9 mouse cellular contexts compared by ENCODE assay signal in the genomic region with DNA sequence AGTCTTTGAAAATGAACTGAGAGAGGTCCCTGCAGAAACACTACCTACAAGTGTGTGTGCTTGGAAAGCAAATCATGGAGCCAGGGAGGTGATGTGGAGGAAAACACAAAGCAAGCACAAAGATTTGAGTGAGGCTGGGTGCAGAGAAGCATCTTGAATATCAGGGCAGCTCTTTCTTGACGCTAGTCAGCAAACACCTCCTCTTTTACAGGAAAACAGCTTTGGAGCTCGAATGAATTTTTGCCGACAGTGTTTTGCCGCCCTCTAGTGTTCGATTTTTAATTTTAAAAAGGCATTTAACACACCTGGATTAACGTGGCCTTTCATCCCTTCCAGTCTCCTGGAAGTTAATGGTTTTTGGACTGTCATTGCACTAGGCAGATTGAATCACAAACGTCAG.
DNase-seq lines count a peak whose midpoint lies in the region; ATAC-seq and TF ChIP-seq lines count a peak whose summit lies in the region.
"Had no signal": no experiment of that assay in that cellular context is flagged by ENCODE, and none has a peak within 500 bp of the region (broad histone marks: within the 10 kb centered on the region; RNA-seq: fewer than 3 reads in every experiment).

No protein-coding gene starts in this region.

- no peaks in the 10 kb centered on the region for H3K36me3 ChIP-seq in liver, embryonic 14.5 days (replicated peaks; ENCODE audit: control insufficient read depth, insufficient read depth, low read depth)
- H3K36me3 ChIP-seq in liver, embryonic 12.5 days, result no peaks in the 10 kb centered on the region
- H3K36me3 ChIP-seq in midbrain, embryonic 14.5 days (ENCODE audit: control insufficient read depth, insufficient read depth, low read length), result no peaks in the 10 kb centered on the region
- H3K36me3 ChIP-seq: neural tube, embryonic 13.5 days had no signal

- TF ChIP-seq EP300 in liver, embryonic 14.5 days (IDR thresholded peaks at IDR 0.05; ENCODE audit: low read depth), result no peak

- no peaks in the 10 kb centered on the region for H3K4me1 ChIP-seq in liver, embryonic 14.5 days (replicated peaks; ENCODE audit: control insufficient read depth in 2 of 2, insufficient read depth in 2 of 2, low read length in 1 of 2)
- no peaks in the 10 kb centered on the region for H3K4me1 ChIP-seq in liver, embryonic 12.5 days
- no peaks in the 10 kb centered on the region; the same call in 1 of the 2 replicates for H3K4me1 ChIP-seq in midbrain, embryonic 14.5 days (ENCODE audit: control insufficient read depth, insufficient read depth, low read length)
- H3K4me1 ChIP-seq: neural tube, embryonic 13.5 days had no signal

- ATAC-seq in liver, embryonic 14.5 days (ENCODE audit: insufficient read depth), result no peak
- no peak for ATAC-seq in liver, embryonic 12.5 days
- ATAC-seq in midbrain, embryonic 14.5 days (ENCODE audit: low FRiP score, low TSS enrichment), result no peak

- no peak overlapping the region for H3K4me3 ChIP-seq in liver, embryonic 14.5 days (ENCODE audit: insufficient read depth in 1 of 2, low read depth in 2 of 2, low read length in 2 of 2)
- no peak overlapping the region for H3K4me3 ChIP-seq in liver, embryonic 12.5 days
- no peak overlapping the region for H3K4me3 ChIP-seq in midbrain, embryonic 14.5 days (replicated peaks; ENCODE audit: low read depth, low read length)
- H3K4me3 ChIP-seq: neural tube, embryonic 13.5 days had no signal

- no peaks in the 10 kb centered on the region for H3K27me3 ChIP-seq in liver, embryonic 14.5 days (ENCODE audit: control insufficient read depth, insufficient read depth, low read length)
- 0 out of 2 replicates have a peak, but pooled peaks cover 6% of the 10 kb centered on the region for H3K27me3 ChIP-seq in liver, embryonic 12.5 days (replicated peaks)
- H3K27me3 ChIP-seq in midbrain, embryonic 14.5 days (ENCODE audit: control insufficient read depth, insufficient read depth, low read length), result no peaks in the 10 kb centered on the region
- H3K27me3 ChIP-seq: neural tube, embryonic 13.5 days had no signal

- H3K9me3 ChIP-seq in liver, embryonic 14.5 days (ENCODE audit: control insufficient read depth, low read length), result no peaks in the 10 kb centered on the region
- no peaks in the 10 kb centered on the region for H3K9me3 ChIP-seq in liver, embryonic 12.5 days (replicated peaks)
- H3K9me3 ChIP-seq in midbrain, embryonic 14.5 days (ENCODE audit: control insufficient read depth, low read length), result no peaks in the 10 kb centered on the region
- H3K9me3 ChIP-seq: neural tube, embryonic 13.5 days had no signal

- no peak overlapping the region for H3K27ac ChIP-seq in liver, embryonic 14.5 days
- no peak overlapping the region for H3K27ac ChIP-seq in liver, embryonic 12.5 days
- H3K27ac ChIP-seq in midbrain, embryonic 14.5 days (replicated peaks; ENCODE audit: low read depth, low read length), result no peak overlapping the region
- H3K27ac ChIP-seq: neural tube, embryonic 13.5 days had no signal

- 3% methylated on average over 7 of the region's 7 CpGs for WGBS in liver, embryonic 14.5 days (ENCODE audit: insufficient replicate concordance)
- WGBS in liver, embryonic 12.5 days (ENCODE audit: insufficient replicate concordance), result 1% methylated on average over 7 of the region's 7 CpGs
- WGBS in midbrain, embryonic 14.5 days, result 4% methylated on average over 7 of the region's 7 CpGs

- peak; percentile 63 for TF ChIP-seq CTCF in liver, embryonic 14.5 days (IDR thresholded peaks at IDR 0.05; ENCODE audit: low read depth)

- no peak overlapping the region for H3K9ac ChIP-seq in liver, embryonic 14.5 days (replicated peaks)
- H3K9ac ChIP-seq in liver, embryonic 12.5 days, result no peak overlapping the region
- H3K9ac ChIP-seq in midbrain, embryonic 14.5 days (replicated peaks; ENCODE audit: low read length), result no peak overlapping the region
- H3K9ac ChIP-seq: neural tube, embryonic 13.5 days had no signal

- no peak overlapping the region for H3K4me2 ChIP-seq in liver, embryonic 14.5 days (ENCODE audit: low read depth)
- no peak overlapping the region for H3K4me2 ChIP-seq in liver, embryonic 12.5 days
- no peak overlapping the region for H3K4me2 ChIP-seq in midbrain, embryonic 14.5 days (ENCODE audit: low read length)
- H3K4me2 ChIP-seq: neural tube, embryonic 13.5 days had no signal

- peak; percentile 44 for DNase-seq in adrenal gland, postnatal 10 days
- no peak for DNase-seq in adrenal gland, postnatal 25 days
- DNase-seq in liver, embryonic 14.5 days (ENCODE audit: low read depth in 3 of 3, low spot score in 3 of 3), result peak in 1 of 3 experiments; percentile 20
- peak; percentile 36 to 51 for DNase-seq in cerebellum, postnatal 25 days
- peak; percentile 69 for DNase-seq in induced T-regulatory cell, adult 2 months (ENCODE audit: low read depth)
- DNase-seq in midbrain, embryonic 14.5 days, result peak; percentile 90
- no peak for DNase-seq in ovary, postnatal 10 days (ENCODE audit: low spot score)

Comparison
In these comparisons a context has a peak if more than half of its experiments do, and no peak if none do; other contexts are left out.
1. DNase-seq: peak in adrenal gland, postnatal 10 days (single experiment), cerebellum, postnatal 25 days (2 of 2), induced T-regulatory cell, adult 2 months (single experiment) and midbrain, embryonic 14.5 days (single experiment); none in adrenal gland, postnatal 25 days (single experiment) and ovary, postnatal 10 days (single experiment).